Mouse (Mus musculus) hindbrain, postnatal 0 days (tissue): ENCODE data around the gene Dlg2. TPM values are rescaled to one million over a fixed set of nuclear protein-coding genes. Genes with fewer than 3 reads are reported as not detected.
A peak's percentile ranks its signal among the peaks of the same experiment; 100 is the strongest.

Experiments
- ATAC-seq: fragments of 200-750 bp; cut with Nextera tagmentation; 2 replicates; pipeline ENCODE4 v1.8.0; 2017; ENCODE audit warnings: mild to moderate bottlenecking, moderate TSS enrichment, moderate library complexity
- DNase-seq: peaks from one replicate; pipeline ENCODE4 v3.0.0-alpha.2; 2015; ENCODE audit warnings: low spot score
- H3K27ac ChIP-seq: fragments of 300-500 bp; sonication (generic); 2 replicates; pipeline ENCODE4 v1.5.1; 2014; ENCODE audit warnings: mild to moderate bottlenecking
- H3K27me3 ChIP-seq: fragments of 300-500 bp; sonication (generic); 2 replicates; pipeline ENCODE4 v1.6.1; 2014; ENCODE audit warnings: low read length, mixed read lengths; ENCODE audit not compliant: insufficient read depth
- H3K36me3 ChIP-seq: fragments of 300-500 bp; sonication (generic); 2 replicates; pipeline ENCODE4 v1.6.1; 2014; ENCODE audit warnings: low read length, mixed read lengths; ENCODE audit not compliant: insufficient read depth
- H3K4me1 ChIP-seq: fragments of 300-500 bp; sonication (generic); 2 replicates; pipeline ENCODE4 v1.6.1; 2014; ENCODE audit warnings: antibody characterized with exemption, low read length, mixed read lengths; ENCODE audit not compliant: insufficient read depth
- H3K4me2 ChIP-seq: fragments of 300-500 bp; sonication (generic); 2 replicates; pipeline ENCODE4 v1.6.1; 2014; ENCODE audit warnings: low read depth, mild to moderate bottlenecking, low read length, moderate library complexity, mixed read lengths
- H3K4me3 ChIP-seq: fragments of 300-500 bp; sonication (generic); 2 replicates; pipeline ENCODE4 v1.5.1; 2014; ENCODE audit warnings: low read length
- H3K9ac ChIP-seq: fragments of 300-500 bp; sonication (generic); replicated peaks from 2 replicates; pipeline ENCODE4 v1.6.1; 2014; ENCODE audit warnings: mild to moderate bottlenecking, low read length, moderate library complexity, mixed read lengths
- H3K9me3 ChIP-seq: fragments of 300-500 bp; sonication (generic); 2 replicates; pipeline ENCODE4 v1.6.1; 2016; ENCODE audit warnings: low read length, mixed read lengths
- CTCF ChIP-seq: IDR thresholded peaks from 2 replicates; pipeline ENCODE4 v1.5.1; 2016; ENCODE audit warnings: antibody characterized with exemption, control low read depth, low read depth
- WGBS: fragments of 180-500 bp; shearing (Covaris S2); extraction: QIAGEN DNeasy Blood & Tissue Kit; methylation state at CpG from one replicate; pipeline ENCODE4 v1.1.7; 2014; 5-methylcytosine and 5-hydroxymethylcytosine counted together
- polyA plus RNA-seq: library from polyadenylated mRNA; unstranded; fragments of >200 nt; fragmentation: Nextera tagmentation; extraction: Ambion mirVana; gene quantifications from 2 replicates; pipeline ENCODE4 v1.2.1, GENCODE M21; 2015
- total RNA-seq: library from RNA; depleted of rRNA; stranded (reverse); fragments of >200 nt; gene quantifications from 2 replicates; pipeline ENCODE4 v1.2.3, GENCODE M21; 2014

The Dlg2 gene
- total and polyA plus RNA-seq, 2 experiments from 2014 or later: 20.4 to 113 TPM

GRCm38 (mm10) chr7:91479145-91479544 is 1002.7 kb downstream of the Dlg2 start:
- H3K4me1 ChIP-seq: no peaks in the 10 kb centered on the region
- H3K9ac ChIP-seq: no peak overlapping the region
- TF ChIP-seq CTCF: no peak
- no peak overlapping the region for H3K4me2 ChIP-seq
- H3K9me3 ChIP-seq: no peaks in the 10 kb centered on the region
- no peak overlapping the region for H3K4me3 ChIP-seq
- 67% methylated on average over 3 of the region's 3 CpGs for WGBS
- DNase-seq: no peak
- no peaks in the 10 kb centered on the region for H3K27me3 ChIP-seq
- no peak for ATAC-seq
- H3K27ac ChIP-seq: no peak overlapping the region
- H3K36me3 ChIP-seq: no peaks in the 10 kb centered on the region

- no peak overlapping the region for H3K9ac ChIP-seq
- DNase-seq (peak; percentile 9), ATAC-seq (no peak)
- H3K4me1 ChIP-seq: no peaks in the 10 kb centered on the region
- H3K27me3 ChIP-seq: no peaks in the 10 kb centered on the region
- H3K4me3 ChIP-seq: no peak overlapping the region
- TF ChIP-seq CTCF: no peak
- H3K27ac ChIP-seq: no peak overlapping the region
- H3K36me3 ChIP-seq: no peaks in the 10 kb centered on the region
- WGBS: 76% methylated on average over 1 of the region's 1 CpGs
- no peaks in the 10 kb centered on the region for H3K9me3 ChIP-seq
- no peak overlapping the region for H3K4me2 ChIP-seq
Measured at GRCm38 (mm10) chr7:91481574-91482197, 1005.2 kb downstream of the Dlg2 start.

GRCm38 (mm10) chr7:91493234-91493633 is 1016.8 kb downstream of the Dlg2 start:
- Histone ChIP-seq H3K4me2 (no peak overlapping the region), H3K4me1 (no peaks in the 10 kb centered on the region), H3K27ac (no peak overlapping the region), H3K9me3 (no peaks in the 10 kb centered on the region), H3K36me3 (no peaks in the 10 kb centered on the region), H3K9ac (no peak overlapping the region), H3K27me3 (no peaks in the 10 kb centered on the region), H3K4me3 (no peak overlapping the region)
- ATAC-seq: no peak
- WGBS: 78% methylated on average over 3 of the region's 3 CpGs
- TF ChIP-seq CTCF: no peak
- no peak for DNase-seq

- Histone ChIP-seq H3K4me3 (no peak overlapping the region), H3K27me3 (no peaks in the 10 kb centered on the region), H3K9ac (no peak overlapping the region), H3K4me1 (no peaks in the 10 kb centered on the region), H3K4me2 (no peak overlapping the region), H3K36me3 (no peaks in the 10 kb centered on the region), H3K27ac (no peak overlapping the region), H3K9me3 (no peaks in the 10 kb centered on the region)
- DNase-seq (peak; percentile 48), ATAC-seq (no peak)
- WGBS: 49% methylated on average over 5 of the region's 5 CpGs
- TF ChIP-seq CTCF: no peak
Measured at GRCm38 (mm10) chr7:91495526-91495925, 1019.1 kb downstream of the Dlg2 start.

- Histone ChIP-seq H3K9me3 (no peaks in the 10 kb centered on the region), H3K36me3 (no peaks in the 10 kb centered on the region), H3K27me3 (no peaks in the 10 kb centered on the region), H3K4me3 (no peak overlapping the region), H3K4me1 (0 out of 2 replicates have a peak, but pooled peaks cover 6% of the 10 kb centered on the region), H3K9ac (no peak overlapping the region), H3K4me2 (no peak overlapping the region), H3K27ac (no peak overlapping the region)
- TF ChIP-seq CTCF: no peak
- peak; percentile 6 for DNase-seq
- no peak for ATAC-seq
- WGBS: 65% methylated on average over 1 of the region's 1 CpGs
Measured at GRCm38 (mm10) chr7:91511119-91511518, 1034.6 kb downstream of the Dlg2 start.

- Histone ChIP-seq H3K27ac (no peak overlapping the region), H3K4me1 (0 out of 2 replicates have a peak, but pooled peaks cover 6% of the 10 kb centered on the region), H3K36me3 (no peaks in the 10 kb centered on the region), H3K27me3 (no peaks in the 10 kb centered on the region), H3K9me3 (no peaks in the 10 kb centered on the region), H3K9ac (no peak overlapping the region), H3K4me2 (no peak overlapping the region), H3K4me3 (no peak overlapping the region)
- DNase-seq: peak; percentile 69
- no peak for TF ChIP-seq CTCF
- 25% methylated on average over 3 of the region's 3 CpGs for WGBS
- peak; percentile 35; the same call in 1 of the 2 replicates for ATAC-seq
Measured at GRCm38 (mm10) chr7:91514445-91514844, 1038.0 kb downstream of the Dlg2 start.

- TF ChIP-seq CTCF: no peak
- 0 out of 2 replicates have a peak, but pooled peaks cover 6% of the 10 kb centered on the region for H3K4me1 ChIP-seq
- 62% methylated on average over 3 of the region's 3 CpGs for WGBS
- H3K9ac ChIP-seq: no peak overlapping the region
- no peak overlapping the region for H3K27ac ChIP-seq
- no peaks in the 10 kb centered on the region for H3K27me3 ChIP-seq
- no peak overlapping the region for H3K4me3 ChIP-seq
- DNase-seq: no peak
- no peaks in the 10 kb centered on the region for H3K9me3 ChIP-seq
- no peak overlapping the region for H3K4me2 ChIP-seq
- H3K36me3 ChIP-seq: no peaks in the 10 kb centered on the region
- ATAC-seq: no peak
Measured at GRCm38 (mm10) chr7:91516225-91516624, 1039.8 kb downstream of the Dlg2 start.
